Mouse (Mus musculus) ovary, postnatal 10 days (tissue): Measurements from ENCODE around the gene Rbpms2.

Experiments
- DNase-seq: peaks from one replicate; pipeline ENCODE4 v3.0.0; 2022; ENCODE audit warnings: low spot score

Gene Rbpms2

DNA sequence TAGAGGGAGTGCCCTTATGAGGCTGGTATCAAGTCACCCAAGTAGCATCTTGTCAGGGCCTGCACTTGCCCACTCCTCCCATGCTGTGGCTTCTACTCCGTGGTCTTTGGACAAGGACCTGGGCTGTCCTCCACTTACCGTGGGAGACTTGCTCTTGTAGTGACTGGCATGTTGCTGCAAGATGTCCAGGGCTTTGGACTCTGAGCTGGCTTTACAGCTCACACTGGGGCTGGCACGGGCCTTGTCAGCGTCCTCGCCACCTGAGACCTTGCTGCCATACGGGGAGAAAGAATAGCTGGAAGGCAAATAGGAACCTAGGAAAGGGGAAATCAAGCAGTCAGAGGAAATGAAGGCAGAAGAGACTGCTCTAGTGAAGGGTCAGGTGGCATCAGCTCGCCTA lies 67.9 kb downstream of the Rbpms2 start:
- DNase-seq: no peak

DNA sequence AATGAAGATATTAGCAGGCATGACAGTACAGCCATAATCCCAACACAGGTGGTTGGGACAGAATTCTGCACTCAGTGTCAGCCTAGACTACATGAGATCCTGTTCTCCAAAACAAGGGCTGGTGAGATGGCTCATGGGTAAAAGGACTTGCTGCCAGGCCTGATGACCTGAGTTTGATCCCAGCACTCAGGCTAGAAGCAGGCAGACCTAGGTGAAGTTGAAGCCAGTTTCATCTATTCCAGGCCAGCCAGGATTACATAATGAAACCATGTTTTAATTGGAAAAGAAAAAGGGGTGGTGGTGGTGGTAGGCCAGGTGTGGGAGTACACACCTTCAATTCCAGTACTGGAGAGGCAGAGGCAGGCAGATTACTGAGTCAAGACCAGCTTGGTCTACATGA lies 68.5 kb downstream of the Rbpms2 start:
- DNase-seq: no peak

DNA sequence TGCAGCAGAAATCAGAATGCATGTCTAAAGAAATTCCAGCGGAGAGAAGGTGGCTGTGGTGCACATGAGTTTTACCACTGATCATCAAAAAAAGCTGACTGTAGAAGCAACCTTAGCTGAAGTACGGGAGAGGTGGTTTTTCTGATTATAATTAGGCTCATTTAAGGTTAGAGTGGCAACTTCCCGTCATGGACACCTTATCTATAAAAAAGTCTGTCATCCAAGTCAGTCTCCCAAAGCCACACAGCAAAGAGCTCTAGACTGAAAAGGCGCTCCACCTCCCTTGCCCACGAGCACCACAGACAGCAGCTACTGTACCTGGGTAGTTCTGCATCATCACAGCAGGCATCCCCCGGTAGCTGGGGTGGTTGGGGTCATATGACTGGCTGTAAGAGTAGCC lies 71.1 kb downstream of the Rbpms2 start:
- no peak for DNase-seq

DNA sequence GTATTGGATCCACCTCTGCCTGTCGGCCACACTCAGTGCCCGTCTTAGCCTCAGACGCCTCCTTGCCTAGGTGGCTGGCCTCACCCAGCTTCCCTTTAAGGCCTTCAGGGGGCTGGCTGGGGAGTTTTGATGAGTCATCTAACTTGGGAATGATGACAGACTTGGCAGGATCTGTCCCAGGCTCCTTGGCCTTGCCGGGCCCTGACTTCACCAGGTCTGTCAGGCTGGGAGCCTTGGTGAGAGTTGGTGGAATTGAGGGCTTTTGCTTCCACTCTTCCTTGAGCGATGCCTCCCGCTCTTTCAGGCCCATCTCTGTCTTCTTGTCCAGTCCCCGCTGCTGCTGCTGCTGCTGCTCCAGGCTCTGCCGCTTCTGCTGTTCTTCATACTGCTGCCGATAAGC lies 72.8 kb downstream of the Rbpms2 start:
- DNase-seq: no peak

DNA sequence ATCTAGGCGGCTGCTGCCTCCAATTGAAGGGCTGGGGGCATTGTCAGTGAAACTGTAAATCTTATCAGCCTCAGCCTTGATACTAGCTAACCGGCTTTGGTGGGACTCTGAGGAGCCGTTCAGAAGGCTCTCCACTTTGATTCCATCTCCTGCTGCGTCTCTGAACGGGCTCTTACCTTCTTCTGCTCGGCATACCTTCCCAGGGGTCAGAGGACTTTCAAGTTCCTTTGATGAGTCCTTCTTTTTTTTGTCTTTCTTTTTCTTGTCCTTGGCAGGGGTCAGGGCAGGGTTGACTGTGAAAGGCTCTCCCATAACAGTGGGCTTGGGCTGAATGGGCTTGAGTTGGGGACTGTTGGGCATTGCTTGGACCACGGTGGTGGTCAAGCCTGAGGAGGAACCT lies 73.8 kb downstream of the Rbpms2 start:
- DNase-seq: no peak

DNA sequence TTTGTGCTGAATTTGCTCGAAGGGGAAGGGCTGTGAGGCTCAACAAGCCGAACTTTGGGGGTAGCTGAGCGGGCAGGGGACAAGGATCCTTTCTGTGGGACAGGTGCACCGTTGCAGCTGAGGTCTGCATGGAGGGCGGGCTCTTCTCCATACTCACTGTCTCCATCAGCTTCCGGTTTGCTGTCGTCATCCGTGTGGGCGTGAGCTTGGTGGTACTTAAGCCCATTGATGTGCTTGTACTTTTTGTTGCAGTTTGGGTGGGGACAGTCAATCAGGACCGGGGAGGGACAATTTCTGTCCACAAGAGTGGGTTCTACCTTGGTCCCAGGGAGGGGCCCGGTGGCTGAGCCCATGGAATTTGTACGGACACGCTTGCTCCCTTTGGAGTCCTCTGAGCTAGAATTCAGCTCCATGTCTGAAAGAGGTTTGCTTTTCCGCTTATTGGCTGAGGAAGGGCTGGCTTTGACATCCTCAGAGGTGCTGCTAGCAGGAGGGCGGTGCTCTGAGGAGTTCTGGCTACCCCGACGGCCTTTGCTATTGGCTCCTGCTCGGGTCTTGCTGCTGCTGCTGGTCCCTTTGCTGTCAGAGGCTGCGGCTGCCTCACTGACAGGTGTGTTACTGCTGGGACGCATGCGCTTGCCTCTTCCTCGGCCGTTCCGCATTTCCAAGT lies 74.6 kb downstream of the Rbpms2 start:
- DNase-seq: no peak
